Mouse (Mus musculus): Measurements from ENCODE around the gene 4930474N05Rik. TPM values are rescaled to one million over a fixed set of nuclear protein-coding genes. Genes with fewer than 3 reads are reported as not detected.

The 4930474N05Rik gene
- not detected for total RNA-seq (2023)

GRCm38 (mm10) chr14:36094617-36095016 is at the start of gene 4930474N05Rik:
TSS of gene 4930474N05Rik (plus strand) at chr14:36094917.

